Mouse (Mus musculus): ENCODE data around the gene Rph3a.
"Not testable (repeated sequence)": the region's sequence is repeated elsewhere in the genome, so short reads cannot be mapped to it uniquely, and the experiment has no call there.

Rph3a gene

DNA sequence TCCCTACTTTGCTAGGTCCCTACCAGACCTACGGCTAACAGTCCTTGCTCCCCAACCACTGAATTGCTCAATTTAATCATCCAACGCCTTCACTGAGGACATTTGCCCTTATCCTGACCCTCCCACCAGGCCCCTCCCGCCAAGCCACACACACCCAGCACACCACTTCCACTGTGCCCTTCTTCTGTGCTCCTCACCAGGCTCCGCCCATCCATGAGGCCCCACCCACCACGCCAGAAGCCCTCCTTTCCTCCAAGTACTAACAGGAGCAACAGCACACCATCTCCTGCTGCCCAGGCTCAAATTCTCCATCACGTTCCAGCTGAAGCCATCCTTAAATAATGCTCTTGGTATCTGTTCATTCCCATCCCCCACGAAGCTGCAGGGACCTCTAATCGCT is 35.4 kb downstream of the Rph3a start:
- in situ Hi-C loops (cut with MboI): no loop called here

DNA sequence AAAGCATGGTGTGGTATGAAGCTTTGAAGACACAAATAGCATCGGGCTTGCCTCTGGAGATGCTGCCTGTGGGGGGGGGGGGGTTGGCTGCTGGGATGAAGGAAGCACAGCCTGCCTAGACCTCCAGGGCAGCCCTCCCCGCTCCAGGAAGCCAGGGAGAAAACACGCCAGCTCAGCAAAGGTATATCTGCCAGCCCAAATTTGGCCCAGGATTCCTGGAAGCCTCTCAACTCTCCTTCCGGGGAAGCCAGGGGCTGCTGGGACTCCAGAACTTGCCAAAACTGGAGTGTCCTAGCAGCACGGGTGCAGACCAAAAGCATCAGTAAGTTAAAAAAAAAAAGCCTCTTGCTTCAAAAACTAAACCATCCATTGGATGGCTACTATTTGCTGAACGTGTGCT is 37.6 kb downstream of the Rph3a start:
- in situ Hi-C loops (cut with MboI): no loop called here

DNA sequence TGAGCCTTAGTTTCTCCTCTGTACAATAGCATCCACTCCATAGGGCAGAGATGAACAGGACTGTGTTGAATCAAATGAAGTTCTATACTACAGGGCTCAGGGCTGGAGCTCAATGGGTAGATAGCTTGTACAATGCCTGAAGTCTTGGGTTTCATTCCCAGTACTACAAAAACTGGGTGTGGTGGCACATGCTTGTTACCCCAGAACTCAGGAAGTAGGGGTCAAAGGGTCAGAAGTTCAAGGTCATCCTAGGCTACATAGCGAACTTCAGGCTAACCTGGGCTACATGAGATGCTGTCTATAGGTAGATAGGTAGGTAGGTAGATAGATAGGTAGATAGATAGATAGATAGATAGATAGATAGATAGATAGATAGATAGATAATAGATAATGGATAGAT is 38.6 kb downstream of the Rph3a start:
- in situ Hi-C loops (cut with MboI): no loop called here

DNA sequence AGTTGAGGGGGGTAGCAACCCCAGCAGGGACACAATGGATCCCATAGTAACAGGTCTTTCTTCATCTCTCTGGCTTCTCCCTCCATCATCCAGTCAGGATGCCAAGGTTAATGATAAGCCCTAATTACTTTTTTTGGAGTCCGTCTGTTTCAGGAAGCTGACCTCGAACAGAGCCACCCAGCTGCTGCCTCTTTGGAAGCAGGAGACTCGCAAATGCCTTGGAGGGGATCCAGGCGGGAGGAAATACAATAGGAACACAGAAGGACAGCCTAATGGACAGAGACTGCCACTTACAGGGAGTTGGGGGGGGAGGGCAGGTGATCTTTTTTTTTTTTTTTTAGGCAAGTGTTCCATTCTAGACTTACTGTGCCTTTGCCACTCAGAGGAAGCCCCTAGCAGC is 40.2 kb downstream of the Rph3a start:
- in situ Hi-C loops (cut with MboI): no loop called here

DNA sequence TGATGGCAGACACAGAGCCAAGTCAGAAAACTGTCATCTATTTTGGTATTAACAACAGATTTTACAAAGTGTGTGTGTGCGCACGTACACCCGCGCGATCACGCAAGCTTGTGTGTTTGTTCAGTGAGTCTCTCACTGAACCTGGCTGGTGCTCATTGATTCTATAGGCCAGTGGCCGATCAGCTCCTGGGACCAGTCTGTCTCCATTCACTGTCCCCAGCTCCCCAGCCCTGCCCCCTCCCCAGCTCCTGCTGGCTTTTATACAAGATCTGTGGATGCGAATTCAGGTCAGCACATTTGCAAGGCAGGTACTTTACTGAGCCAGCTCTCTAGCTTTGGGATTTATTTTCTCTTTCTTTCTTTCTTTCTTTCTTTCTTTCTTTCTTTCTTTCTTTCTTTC is 41.1 kb downstream of the Rph3a start:
- in situ Hi-C loops (cut with MboI): no loop called here

DNA sequence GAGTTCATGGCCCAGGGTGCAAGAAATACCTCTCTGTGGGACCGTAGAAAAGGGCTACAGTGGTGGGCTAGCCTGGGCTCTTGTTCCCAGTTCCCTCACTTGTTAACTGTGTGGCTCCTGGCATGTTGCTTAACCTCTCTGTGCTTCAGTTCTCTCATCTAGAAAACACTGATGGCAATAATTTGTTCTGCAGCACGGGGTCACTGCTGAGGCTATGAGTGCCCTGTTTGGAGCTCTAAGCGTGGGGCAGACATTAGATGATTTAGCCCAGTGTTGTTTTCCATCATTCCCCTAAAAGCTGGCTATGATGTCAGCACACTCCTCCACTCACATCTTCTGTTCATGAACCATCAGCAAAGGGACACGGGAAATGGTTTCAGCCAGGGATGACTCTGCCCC is 41.8 kb downstream of the Rph3a start:
- in situ Hi-C loops (cut with MboI): no loop called here

DNA sequence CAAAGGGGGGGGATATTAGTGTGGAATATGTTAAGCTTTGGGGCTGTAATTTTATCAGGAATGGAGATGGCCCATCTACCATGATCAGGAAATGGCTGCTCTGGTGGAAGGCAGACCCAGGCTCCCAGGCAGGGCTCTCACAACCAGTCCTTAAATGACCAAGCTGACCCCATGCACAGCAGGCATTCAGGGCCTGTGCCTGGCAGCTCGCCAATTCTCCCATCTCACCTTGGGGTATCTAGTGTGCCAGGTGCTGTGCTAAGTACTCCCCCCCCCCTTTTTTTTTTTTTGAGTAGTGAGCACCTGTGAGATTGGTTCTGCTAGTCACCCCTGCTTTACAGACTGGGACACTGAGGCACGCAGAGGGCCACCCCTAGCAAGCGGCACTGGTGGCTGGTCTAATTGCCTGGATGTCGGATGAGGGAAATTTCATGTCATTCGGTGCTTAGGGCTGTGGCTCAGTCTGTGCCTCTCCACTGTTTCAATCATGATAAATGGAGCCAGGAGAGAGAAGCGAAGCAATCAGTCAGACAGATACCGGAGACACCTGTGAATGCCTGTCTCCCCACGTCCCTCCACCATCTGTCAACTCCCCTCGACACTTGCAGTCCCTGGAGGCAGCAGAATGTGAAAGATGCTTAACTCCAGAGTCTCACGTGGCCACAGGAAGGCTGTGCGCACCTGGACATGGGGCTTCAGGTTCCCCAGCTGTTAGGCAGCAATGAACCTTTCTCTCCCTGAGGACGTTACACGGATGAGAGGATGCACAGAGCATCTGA is 42.3 kb downstream of the Rph3a start:
- in situ Hi-C loops (cut with MboI): no loop called here

DNA sequence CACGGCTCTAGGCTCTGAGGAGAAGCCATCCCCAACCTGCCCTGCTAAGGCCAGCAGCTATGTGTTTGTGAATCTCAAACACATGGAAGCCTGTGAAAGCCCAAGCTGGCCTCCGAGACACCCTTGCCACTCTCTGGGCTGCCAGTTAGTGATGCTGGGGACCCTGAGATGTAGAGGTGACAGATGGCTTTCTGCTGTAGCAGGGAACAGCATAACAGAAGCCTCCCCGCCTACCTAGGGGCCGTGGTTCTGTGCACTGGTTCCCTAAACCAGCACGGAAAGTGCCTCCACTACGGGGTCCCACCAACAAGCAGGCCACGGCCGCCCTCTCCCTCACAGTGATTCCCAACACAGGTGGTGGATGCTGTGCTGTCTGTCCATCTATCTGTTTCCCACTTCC is 43.0 kb downstream of the Rph3a start:
- in situ Hi-C loops (cut with MboI): no loop called here

DNA sequence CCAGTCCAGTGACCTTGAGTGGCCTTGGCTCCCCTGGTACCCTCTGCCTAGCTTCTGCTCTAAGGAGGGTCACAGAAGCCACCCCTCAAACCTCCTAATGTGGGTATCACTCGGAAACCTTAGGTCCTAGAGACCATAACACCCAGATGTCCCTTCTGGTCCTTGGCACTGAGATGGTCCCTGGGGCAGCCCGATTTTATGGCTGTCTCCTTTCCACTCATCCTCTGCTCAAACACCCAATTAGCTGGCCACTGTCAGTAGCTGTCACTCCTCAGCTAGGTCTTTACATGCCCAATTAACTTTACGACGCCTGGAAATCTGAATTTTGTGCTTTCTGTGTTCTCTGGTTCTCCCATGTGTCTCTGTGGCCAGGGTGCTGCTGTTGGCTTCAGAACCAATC is 43.7 kb downstream of the Rph3a start:
- in situ Hi-C loops (cut with MboI): no loop called here

DNA sequence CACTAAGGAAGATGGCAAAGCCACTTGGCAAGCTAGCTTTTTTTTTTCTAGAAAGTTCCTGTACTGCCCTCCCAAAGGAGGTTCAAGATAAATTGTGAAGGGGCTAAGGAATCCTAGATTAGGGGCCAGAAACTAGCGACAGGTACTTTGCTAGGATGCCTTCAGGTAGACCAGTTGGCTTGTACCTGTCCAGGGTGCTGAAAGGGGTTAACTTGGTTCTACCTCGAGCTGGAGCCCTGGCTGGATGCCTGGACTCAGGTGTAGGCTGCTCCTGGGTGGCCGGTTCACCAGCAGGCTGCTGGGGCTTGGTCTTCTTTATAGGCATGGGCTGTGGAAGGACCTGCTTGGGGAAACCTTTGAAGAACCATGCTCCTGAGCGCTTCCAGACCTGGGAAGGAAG is 48.9 kb downstream of the Rph3a start:
- in situ Hi-C loops (cut with MboI): no loop called here

DNA sequence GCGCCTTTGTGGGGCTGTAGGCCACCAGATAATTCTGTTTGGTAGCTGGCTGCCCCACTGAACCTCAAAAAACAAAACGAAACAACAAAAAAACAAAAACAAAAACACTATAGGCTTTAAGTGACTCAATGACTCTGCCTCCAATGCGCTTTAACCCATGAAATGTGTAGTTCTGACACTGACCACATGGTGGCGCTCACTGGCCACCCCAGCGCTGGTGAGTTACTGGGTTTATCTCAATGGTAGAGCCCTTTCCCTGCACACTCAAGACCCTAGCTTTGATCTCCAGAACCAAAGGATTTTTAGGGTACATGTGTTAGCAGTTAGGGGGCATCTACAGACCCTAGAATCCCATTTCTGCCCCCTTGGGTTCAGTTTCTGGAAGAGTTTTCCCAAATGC is 55.9 kb downstream of the Rph3a start:
- in situ Hi-C loops (cut with MboI): no loop called here

DNA sequence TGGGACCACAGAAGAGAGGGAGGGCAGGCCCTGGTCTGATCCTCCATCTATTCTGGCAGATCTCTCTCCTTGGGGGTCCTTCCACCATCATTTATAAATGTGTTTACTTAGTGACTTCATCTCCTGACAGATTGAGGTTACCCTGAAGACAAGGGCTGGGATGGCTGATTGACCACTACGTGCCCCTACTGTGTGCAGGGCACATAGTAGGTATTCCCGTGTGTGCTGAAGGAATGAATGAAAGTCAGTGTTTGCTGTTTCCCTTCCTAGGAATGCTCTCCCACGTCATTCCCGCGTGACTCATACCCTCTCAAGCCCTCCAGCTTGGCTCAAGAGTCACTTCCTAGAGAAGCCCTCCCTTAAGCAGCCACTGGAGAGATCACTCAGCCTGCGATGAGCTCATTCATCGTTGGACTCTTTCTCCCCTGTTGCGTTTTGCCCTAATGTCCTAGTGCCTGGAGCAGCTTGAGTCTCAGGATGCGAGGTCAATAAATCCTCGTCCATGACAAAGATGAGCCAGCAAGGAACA is 57.6 kb downstream of the Rph3a start:
- in situ Hi-C loops (cut with MboI): no loop called here

DNA sequence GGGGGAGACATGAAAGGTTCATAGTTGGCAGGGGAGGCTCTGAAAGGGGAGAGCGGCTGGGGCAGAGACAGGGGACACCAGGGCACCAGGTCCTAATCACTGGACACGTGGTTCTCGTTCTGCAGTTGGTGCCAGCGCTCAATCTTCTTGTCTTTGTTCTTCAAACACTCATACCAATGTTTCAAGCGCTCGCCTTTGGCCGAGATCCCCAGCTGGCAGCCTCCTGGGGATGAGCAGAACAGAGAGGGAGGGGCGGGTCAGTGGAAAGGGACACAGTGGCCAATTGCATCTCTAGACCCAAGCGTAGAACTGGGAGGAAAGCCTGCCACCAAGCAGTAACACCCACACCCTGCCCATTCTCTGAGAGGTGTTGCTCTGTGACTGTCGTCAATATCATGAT is 67.8 kb downstream of the Rph3a start:
- in situ Hi-C loops (cut with MboI): no loop called here

DNA sequence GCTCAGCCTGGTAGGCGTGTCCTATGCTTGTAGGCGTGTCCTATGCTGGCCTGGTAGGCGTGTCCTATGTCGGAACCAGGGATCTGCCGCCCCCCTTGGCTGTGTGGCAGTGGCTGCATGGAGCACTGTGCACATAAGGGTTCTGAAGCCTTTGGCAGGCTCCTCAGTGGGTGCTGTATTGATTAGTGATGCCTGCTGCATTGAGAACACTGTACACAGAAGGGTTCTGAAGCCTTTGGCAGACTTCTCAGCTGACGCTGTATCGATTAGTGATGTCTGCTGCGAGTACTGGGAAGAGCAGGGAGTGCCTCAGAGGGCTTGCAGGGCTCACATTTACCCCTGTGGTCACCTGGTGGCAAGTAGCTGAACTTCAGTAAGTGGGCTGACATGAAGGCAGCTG is 71.3 kb downstream of the Rph3a start:
- in situ Hi-C loops (cut with MboI): no loop called here

DNA sequence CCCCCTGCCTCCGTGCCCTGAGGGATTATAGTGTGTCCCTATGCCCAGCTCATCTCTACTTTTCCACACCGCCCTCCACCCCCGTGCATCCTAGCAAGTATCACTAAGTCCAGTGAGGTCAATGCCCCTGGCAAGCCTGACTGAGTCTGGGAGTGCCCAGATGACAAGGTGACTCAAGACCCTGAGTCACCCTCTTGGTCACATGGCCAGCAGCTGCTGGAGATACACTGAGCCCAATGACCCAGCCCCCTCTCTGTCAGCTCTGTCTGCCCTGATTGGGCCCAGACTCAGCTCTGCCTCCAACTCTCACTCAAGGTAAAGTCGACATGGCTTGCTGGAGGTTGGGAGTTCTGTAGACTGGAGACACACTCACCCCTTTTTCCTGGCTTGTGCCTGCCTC is 72.1 kb downstream of the Rph3a start:
- in situ Hi-C loops (cut with MboI): no loop called here

DNA sequence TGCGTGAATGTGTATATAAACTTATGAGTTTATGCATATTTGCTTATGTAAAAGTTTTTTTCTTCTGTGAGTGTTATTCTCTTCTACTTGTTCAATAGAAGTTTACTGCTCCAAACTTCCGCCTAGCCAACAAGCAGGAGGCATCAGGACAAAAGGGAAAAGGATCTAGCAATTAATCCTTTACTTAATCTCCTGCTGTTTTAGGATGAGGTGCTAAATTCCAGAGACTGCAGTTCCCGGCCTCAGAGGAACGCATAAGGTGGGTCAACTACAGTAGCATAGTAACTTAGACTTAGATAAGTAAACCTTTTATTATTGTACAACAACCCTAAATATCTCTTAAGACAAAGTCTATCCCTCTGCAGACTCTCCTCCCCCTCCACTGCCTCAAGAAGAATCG is 75.9 kb downstream of the Rph3a start:
- in situ Hi-C loops (cut with MboI): no loop called here

DNA sequence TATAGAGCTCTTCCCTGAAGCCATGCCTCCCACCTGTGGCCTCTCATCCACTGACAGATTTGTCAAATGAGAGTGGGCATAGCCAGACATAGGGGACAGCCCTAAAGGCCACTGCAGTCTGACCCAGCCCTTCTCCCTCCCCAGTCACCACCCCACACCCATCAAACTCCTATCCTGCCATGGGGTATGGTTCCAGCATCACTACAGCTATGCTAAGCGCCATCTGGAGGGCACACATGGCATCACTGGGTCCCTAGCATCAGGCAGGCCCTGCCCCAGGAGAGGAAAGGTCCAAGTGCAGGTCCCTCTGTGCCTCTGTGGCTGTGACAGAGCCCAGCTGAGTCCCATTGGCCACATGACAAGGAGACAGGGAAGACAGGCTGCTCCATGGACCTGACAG is 82.9 kb downstream of the Rph3a start:
- in situ Hi-C loops (cut with MboI): no loop called here

DNA sequence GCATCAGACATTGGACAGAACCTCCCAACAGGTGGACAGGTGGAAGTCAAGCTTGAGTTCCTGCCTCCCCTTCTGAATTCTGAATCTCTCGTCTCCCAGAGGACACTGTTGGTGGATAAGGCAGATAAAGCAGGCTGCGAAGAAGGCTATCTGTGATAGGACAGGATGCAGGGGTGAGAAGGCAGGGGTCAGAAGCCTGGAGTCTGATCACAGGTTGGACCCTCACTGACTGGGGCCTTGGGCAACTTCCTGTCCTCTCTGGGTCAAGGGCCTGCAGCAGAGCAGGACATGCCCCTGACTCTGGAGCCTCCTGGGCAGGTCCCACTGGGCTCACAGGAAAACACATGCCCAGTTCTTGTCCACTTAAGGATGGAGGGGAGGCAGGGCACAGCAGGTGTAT is 83.6 kb downstream of the Rph3a start:
- in situ Hi-C loops (cut with MboI): not testable (repeated sequence)

DNA sequence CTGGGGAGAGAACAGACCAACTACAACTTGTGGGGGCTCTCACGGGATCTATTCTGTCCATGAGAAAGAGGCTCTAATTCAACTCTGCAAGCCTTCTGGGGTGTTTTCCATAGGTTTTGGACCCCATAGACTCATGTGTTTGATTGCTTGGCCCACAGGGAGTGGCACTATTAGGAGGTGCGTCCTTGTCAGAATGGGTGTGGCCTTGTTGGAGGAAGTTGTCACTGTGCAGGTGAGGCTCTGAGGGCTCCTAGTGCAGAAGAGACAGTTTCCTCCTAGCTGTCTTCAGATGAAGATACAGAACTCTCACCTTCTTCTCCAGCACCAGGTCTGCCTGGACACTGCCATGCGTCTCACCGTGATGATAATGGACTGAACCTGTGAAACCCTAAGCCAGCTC is 85.4 kb downstream of the Rph3a start:
- in situ Hi-C loops (cut with MboI): not testable (repeated sequence)

DNA sequence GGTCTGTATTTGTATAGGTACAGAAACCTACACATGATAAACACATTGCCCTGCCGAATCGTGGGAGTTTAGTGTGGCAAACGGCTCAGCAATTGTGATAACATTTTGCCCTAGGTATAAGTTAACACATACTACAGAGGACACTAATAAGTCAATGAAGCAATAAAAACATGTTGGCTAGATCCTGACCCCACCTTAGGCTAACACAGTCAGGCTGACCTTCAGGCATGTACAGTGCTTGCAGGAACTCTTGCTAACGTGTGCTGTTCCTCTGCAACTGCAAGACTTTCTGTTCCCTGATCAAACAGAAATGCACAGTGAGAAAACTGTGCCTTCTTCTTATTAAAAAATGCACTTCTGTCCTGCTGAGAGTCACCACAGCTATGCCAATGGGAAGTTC is 85.9 kb downstream of the Rph3a start:
- in situ Hi-C loops (cut with MboI): no loop called here

DNA sequence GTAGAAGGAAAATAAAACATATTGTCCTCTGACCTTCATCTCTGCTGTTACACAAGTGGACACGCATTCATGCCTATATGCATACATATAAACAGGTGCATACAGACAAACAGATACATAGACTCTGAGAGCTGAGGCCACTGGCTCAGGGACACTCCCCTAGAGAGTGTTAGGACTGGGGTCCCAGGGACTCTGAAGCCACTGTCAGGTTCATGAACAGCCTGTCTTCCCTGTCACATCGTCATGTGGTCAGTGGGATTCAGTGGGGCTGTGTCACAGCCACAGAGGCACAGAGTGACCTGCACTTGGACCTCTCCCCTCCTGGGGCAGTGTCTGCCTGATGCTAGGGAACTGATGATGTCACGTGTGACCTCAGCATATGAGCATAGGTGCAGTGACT is 89.6 kb downstream of the Rph3a start:
- in situ Hi-C loops (cut with MboI): no loop called here

DNA sequence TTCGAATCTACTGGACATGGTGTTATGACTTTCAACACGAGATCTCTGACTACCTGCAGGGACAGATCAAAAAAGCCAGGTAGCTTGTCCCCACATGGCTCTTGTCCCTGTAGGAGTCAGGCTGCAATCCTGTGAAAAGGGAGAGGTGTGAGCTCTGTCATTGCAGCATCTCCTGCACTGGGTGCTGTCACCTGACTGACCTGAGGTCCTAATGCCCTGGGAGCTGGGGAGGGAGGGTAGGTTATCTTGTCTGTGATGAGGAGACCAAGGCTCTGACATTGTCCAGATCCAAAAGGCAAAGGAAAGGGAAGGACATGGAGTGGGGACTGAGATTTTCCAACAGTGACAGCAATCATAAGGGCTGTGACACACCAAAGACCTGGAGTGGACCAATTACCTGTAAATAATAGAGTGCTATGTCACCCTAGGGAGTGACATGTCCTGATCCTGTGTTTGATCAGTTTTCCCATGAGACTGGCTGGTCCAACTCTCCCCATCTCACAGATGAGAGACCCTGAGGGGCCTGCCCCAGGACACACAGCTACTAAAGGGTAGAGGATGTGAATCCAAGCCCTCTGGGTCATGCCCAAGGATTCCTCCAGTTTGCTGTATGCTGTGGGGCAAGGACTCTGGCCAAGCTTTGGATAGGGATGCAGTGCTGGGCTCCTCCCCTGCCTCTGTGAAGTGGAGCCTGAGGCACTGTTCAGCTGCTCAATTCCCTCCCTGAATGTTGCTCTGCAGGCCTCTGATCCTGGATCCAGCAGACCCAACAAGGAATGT is 90.5 kb downstream of the Rph3a start:
- in situ Hi-C loops (cut with MboI): not testable (repeated sequence)

DNA sequence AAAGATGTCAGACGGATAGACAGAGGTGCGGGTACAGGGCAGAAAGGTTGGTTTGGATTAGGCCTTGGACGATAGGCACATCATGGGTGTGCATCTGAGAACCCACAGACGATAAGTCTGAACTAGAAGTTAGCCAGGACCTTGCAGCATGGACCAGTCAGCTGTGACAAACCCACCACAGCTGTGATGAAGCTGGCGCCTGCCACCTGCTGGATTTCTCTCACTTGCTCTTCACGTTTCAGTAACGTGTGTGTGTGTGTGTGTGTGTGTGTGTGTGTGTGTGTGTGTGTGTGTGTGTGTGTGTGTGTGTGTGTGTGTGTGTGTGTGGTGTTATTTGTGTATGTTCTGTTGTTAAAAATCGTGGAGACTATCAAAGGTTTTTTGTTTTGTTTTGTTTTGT is 95.7 kb downstream of the Rph3a start, which contains the start of gene Oas1d:
TSS of gene Oas1d (plus strand) at position 333 of the 400 bp plus-strand sequence.
- in situ Hi-C loops (cut with MboI): not testable (repeated sequence)
